Mouse (Mus musculus): ENCODE results near the gene Xpot.

Gene Xpot

DNA sequence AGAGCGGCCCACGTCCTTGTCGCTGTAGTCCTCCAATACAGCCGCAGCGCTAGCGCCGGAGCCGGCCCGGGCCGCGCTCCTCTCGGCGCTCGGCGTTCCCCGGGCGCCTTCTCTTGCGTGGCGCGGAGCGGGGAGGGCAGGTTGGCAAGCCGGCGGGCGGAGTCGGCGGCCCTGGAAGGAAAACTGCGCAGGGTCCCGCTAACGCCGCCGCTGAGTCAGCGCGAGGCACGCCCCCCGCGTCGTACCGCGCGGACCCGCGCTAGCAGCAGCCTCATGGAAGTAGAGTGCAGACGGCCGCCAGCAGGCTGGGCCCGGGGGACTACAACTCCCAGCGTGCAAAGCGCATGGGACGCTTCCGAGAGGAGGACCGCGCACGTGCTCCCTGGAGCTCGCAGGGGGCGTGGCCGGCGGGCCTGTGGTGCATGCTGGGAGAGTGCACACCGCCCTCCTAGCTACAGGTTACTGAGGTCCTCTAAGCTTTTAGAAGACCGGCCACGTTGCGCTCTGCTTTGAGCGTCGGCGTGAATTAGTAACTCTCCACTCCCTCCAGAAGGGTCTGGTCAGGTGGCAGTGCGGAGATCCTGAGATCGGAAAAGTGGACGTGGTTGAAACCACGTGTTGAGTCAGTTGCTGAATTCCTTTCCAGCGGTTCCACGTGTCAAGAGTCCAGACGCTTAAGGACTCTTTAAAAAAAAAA lies at the start of gene Xpot:
Xpot (minus strand) TSS at position 147 of the 697 bp plus-strand sequence.
- peak; percentile 98 to 99 for DNase-seq (ENCODE audit: low spot score in 2 of 2)

DNA sequence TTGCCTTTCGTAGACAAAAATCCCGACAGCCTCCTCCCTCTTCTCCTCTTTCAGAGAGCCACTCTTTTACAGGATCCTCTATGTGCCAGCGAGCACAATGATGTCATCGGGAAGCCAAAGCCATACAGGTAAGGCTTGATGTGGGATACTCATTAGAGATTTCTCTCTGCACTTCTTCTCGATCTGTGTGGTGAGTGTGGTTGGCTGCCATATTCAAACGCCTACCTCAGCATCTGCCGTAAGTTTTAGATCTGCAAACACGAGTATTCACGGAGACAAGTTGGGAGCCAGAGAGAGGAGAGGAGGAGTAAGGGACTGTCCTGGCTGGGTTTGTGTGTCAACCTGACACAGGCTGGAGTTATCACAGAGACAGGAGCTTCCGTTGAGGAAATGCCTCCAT lies 43.0 kb upstream of the Xpot start:
- peak in 1 of 2 experiments; percentile 23 for DNase-seq (ENCODE audit: low spot score in 2 of 2)

DNA sequence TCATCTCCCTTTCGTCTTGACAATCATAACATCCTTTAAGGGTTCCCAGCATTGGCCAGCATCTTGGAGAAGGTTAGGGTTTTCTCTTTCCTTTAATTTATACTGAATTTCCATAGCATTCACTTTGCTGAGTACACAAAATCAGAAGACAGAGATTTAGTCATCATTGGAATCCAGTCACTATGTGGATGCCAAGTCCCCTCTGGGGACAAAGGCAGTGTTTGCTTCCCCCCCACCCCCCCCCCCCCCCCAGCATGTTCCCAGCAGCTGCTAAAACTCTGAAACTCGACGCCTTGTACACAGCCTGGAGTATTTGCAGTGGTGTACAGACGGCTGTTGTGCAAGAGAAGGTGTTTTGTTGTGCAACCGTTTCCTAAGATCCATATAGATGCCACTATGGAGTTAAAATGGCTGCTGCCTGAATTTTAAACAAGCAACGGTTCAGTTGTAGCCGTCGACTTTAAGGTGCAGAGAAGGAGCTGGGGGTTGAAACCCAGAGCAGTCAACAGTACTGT lies 39.6 kb upstream of the Xpot start:
- no peak for DNase-seq (ENCODE audit: low spot score in 2 of 2)

DNA sequence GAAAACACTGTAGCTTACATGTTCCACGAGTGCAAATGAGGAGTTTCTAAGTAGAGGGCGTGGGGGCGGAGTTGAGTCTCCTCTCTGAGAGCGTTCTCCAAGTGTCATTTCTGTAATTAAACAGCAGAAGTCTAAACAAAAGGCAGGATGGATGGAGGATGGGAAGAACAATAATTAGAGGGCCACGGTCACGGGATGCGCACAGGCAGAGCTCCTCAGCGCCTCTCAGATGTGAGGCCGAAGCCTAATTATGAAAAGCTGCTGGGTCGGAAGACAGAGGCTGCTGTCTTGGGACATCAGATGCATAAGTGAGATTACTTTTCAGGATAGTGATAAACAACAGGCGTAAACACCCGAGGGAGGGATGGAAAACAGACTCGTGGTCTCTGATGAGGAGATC lies 37.5 kb upstream of the Xpot start:
- no peak for DNase-seq (ENCODE audit: low spot score in 2 of 2)

DNA sequence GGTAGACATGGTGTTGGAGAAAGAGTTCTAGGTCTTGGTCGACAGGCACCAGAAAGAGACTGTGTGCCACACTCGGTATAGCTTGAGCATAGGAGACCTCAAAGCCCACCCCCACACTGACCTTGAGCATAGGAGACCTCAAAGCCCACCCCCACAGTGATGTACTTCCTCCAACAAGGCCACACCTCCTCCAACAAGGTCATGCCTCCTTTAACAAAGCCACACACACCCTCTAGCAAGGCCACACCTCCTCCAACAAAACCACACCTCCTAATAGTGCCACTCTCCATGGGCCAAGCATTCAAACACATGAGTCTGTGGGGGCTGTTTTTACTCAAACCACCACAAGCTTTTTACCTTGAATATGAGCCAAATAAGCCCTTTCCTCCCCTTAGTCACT lies 36.6 kb upstream of the Xpot start:
- no peak for DNase-seq (ENCODE audit: low spot score in 2 of 2)

DNA sequence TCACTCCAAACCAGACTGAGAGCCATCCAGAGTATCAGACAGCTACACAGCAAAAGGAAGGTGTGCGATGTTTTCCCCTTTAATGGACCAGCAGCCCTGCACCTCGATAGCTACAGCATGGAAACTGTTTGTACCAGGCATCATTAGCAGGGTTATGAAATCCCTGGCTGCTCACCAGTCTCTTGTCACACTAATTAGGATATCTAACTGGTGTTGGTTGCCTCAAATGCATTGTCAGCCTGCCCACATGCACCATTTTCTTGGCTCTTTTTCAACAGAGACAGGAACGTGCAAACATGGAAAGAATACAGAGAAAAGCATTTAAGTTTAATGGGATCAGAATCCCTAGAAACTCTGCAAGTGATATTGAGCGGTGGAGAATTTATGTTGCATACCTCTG lies 29.8 kb upstream of the Xpot start:
- no peak for DNase-seq (ENCODE audit: low spot score in 2 of 2)

DNA sequence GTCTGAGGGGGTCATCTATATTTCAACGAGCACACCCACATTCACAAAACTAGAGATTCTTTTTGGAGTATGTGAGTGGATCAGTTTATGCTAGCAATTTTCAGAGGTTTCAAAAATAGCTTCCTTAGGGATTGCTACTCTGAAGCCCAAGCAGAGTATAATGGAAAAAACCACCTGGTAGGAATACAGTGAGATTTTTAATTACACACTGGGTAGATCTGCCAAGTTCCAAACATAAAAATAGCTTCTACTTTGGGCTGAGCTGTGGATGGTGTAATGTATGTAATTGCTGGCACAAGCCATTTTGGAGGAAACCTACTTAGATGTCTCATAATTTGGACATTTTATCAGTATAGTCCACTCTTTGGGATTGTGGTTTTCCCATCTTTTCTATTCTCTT lies 26.9 kb upstream of the Xpot start:
- DNase-seq (ENCODE audit: low spot score in 2 of 2) = peak in 1 of 2 experiments; percentile 29

DNA sequence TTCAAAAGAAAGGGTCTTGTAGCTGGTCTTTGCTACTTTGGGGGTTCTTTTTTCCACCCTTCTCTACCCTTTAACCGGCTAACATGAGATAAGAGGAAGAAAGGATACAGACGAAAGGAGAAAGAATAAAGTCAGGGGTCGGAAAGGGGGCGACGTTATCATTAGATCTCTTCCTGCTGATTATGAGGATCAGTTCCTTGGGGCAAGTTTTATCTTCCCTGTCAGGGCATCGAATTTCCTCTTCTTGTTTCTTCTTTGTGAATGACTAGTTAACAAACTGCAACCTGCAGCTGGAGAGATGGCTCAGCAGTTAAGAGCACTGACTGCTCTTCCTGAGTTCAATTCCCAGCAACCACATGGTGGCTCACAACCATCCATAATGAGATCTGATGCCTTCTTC lies 20.2 kb upstream of the Xpot start:
- no peak for DNase-seq (ENCODE audit: low spot score in 2 of 2)

DNA sequence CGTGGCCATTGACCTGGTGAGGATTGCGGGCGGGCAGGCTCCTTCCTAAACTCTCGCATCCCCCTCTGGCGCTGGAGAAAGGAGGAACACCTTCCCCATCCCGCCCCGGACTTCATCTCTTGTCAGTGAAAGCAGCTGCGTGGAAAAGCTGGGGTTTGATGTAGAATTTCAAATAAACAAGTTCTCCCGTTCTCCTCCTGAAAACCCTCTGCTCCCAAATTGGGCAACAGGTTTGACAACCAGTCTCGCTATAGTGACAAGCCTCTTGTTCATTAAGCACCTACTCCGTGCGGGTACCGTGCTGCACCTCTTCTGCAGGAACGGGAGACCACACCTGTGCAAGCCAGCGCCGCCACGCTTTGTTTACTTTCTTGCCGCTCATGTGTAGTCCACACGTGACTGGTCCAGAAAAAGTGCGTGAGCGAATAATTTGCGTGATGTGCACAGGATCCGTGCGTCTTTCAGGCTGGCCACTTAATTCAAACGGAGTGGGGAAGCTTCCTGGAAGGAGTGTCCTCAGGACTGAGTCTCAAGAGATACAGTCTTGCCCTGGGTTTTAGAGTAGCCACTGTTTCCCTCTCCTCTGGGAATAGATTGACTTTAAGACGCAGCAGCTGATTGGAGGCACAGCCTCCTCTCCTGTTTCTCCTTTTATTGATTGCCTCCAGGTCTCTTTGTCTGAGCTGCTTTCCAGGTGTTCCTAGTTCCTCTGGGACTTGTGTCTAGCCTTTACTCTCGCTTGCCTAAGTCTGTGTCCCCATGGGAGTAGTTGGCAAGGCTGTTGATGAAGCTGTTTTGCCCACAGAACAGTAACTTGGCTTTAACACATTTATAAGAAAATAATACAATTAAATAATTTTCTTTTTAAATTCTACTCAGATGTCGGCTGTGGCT lies 16.2 kb upstream of the Xpot start:
- DNase-seq (ENCODE audit: low spot score in 2 of 2) = no peak

DNA sequence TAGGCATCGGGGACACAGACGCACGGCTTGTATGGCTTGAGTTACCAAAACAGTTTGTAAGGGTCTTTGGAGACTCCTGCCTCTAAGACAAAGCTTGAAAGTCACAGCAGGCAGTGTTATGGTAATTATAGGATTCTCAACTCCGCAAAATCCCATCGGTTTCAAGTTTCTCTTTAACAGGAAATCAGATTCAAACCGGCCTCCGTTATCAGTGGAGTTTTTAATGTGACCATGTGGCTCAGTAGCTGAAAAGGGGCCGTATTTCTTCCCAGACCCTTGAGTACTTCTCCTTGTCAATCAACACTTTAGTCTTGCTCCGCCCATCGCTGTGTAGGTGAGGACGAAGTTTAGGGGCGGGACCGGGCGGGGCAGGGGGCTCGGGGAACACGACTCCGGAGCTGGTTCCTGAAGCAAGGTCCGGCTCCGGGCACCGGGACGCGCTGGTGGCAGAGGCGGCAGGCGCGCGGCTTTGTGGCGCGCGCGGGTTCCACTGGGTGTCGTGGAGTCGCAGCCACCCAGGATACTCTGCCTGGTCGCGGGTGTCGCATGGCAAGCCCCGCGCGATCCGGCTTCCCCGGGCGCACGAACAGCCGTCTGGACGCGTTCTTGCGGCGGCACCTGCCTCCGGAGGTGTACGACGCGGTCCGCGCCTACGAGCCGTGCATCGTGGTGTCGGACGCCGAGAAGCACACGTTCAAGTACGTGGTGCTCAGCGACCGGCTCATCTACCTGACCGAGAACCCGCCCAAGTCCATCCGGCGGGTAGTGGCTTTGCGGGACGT lies 15.3 kb upstream of the Xpot start, which contains the start of gene D930020B18Rik:
D930020B18Rik (plus strand) TSS at position 317 of the 782 bp plus-strand sequence.
- no peak for DNase-seq (ENCODE audit: low spot score in 2 of 2)

DNA sequence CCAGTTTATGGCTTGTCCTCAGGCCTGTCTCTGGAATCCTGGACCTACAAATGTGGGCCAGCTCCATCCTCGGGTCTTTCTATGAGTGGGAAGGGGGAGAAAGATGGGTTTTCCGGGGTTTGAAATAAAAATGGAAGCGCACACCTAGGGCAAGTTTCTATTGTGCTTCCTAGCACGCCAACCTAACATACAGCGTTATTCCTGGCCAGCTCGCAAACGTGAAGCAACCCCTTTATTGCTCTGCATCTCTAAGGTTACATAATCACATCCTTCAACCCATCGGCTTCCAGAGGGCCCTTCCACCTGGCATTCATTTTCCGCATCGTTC lies 14.8 kb upstream of the Xpot start:
- no peak for DNase-seq (ENCODE audit: low spot score in 2 of 2)

DNA sequence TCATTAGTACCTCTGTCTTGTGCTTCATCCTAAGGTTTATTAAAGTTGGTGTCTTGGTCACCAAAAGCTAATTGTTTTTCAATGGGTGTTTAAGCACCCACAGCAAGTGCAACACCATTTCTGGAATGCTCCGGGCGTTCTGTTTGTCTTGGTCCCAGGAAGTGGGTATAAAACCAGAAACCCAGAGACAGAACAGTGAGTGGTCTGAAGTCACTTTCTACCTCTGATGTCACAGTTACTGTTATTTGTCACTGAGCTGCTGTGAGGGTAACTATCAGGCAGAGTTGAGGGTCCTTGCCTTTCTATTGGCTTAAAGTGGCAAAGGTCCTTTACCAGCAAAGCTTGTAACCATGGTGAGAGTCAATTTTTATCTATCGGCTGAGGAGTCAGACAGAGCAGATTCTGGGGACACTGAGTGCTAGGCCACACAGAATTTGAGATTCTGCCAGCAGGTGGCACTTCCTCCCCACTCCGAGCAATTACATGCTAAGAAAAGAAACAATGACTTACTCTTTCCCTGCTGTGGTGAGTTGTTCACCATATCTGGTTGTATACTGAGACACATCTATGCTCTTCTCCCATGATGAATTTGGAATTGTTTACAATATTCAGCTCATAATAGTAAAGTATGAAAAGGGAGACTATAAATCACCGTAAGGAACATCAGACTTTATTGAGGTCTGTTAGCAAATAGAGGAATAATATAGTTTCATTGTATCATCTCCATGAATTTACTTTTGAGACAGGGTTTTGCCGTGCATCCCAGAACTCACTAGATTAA lies 14.2 kb upstream of the Xpot start:
- DNase-seq (ENCODE audit: low spot score in 2 of 2) = peak in 1 of 2 experiments; percentile 44

DNA sequence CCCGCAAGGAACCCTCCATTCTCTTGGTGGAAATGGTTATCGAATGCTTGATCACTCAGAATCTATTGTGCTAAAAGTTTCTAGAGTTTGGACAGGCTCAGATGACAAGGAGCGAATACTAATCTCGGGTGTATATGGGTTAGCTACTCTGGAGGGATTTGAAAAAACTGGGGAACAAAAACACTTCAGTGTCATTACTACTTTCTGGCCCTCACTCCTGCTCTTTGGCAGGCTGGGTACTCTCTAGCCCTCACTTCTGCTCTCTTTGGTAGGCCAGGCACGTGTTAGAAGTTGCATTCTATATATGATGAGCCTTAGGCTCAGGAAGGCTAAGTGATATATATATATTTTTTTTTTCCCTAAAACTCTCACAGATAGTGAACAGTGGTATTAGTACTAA lies 13.4 kb upstream of the Xpot start:
- DNase-seq (ENCODE audit: low spot score in 2 of 2) = no peak

DNA sequence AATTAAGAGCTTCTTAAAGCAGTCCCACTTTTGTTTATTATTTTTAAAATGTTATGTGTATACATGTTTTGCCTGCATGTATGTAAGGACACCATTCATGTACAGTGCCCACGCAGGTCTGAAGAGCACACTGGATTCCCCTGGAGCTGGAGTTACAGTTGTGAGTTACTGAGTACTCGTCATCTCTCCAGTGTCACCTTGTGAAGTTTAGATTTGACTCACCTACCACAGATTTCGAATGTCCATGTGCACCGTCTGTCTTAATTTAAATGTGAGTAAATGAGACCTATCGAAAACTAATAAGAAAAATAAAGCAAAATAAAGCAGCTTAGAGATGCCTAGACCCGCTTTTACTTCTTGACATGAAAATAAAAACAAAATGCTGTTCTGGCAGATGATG lies 10.1 kb upstream of the Xpot start:
- DNase-seq (ENCODE audit: low spot score in 2 of 2) = no peak

DNA sequence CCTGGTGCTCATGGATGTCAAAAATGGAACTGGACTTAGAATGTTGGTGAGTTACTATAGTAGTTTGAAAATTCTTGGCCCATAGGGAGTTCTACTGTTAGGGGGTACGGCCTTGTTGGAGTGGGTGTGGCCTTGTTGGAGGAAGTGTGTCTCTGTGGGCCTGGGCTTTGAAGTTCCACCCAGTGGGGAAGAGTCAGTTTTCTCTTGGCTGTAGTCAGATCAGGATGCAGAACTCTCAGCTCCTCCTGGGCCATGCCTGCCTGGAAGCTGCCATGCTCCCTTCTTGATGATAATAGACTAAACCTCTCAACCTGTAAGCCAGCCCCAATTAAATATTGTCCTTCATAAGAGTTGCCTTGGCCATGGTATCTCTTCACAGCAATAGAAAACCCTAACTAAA lies 8.0 kb upstream of the Xpot start:
- no peak for DNase-seq (ENCODE audit: low spot score in 2 of 2)

DNA sequence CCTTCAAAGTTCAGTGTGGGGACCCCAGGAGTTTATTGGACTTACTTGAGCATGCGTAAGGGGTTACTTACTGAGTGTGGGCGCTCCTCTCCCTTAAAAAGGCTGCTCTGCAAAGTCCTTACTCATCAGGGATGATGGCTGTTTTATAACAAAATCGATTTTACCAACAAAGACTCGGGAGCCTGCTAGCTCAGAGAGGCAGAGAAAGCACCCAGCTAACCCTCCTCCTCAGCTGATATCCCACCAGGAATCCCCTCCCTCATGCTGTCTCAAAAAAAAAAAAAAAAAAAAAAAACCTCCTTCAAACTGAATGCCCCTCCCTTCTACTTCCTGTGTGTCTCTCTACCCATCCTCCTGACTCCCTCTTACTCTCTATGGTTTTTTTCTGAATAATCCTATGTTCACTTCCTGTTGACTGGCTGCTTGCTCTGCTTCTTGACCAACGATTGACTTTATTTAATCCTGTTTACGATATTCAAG lies 2.5 kb upstream of the Xpot start:
- no peak for DNase-seq (ENCODE audit: low spot score in 2 of 2)

DNA sequence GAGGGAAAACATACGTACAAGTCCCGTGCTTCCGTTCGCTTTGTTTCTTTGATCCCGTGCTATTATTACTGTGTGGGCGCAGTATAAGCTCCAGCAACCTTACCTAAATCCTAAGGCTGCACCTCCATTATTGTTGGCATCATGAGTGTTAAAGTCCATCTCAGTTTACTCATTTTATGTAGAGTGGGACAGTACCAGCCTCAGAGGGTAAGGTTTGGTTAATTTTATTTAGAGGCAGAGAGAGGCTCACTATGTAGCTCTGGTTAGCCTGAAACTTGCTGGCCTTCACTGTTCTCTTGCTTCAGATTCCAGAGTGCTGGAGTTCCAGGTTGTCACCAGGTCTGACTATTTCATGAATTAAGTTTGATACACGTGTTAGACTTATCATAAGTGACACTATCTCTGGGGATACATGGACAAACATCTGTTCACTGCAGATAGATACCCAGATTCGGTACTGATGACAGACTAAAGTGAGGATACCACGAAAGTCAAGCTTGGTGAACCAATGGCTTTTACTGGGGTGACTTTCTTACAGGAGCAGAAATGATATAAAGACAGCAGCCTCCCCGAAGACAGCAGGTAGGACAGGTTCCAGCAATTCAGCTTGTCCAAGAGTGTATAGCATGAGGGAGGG lies 1.2 kb upstream of the Xpot start:
- no peak for DNase-seq (ENCODE audit: low spot score in 2 of 2)

DNA sequence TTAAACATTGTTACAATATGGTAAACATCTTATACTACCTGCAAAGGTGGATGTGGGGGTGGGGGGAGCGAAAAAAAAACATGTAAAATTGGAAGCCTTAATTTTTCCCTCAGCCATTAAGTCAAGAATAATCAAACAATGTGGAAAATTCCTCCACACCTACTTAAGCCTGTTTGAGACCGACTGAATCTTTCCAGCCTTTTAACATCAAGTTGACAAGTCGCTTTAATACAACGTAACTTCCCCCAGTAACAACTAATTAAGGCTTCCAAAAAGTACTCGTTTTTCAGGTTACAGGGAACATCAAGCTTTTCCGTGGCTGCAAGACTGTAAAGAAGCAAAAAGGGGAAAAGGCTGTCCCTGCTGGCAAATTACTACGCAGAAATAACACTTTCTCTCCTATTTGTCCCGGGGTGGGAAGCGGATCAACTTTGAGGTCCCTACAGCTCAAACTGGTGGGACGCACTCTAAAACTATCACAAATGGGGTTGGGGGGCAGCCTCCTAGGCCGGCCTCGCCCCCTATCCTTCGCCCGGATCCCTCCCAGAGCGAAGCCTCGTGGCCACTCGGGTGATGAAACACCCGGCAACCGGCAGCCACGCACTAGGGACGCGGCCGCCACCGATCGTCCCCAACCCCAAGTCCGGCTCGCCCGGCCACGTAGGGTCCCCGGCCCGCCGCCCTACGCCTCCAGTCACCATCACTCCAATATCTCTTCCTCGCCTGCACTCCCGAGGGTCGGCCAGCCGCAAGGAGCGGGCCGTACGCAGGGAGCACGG lies 536 bp downstream of the Xpot start:
- DNase-seq (ENCODE audit: low spot score in 2 of 2) = no peak

DNA sequence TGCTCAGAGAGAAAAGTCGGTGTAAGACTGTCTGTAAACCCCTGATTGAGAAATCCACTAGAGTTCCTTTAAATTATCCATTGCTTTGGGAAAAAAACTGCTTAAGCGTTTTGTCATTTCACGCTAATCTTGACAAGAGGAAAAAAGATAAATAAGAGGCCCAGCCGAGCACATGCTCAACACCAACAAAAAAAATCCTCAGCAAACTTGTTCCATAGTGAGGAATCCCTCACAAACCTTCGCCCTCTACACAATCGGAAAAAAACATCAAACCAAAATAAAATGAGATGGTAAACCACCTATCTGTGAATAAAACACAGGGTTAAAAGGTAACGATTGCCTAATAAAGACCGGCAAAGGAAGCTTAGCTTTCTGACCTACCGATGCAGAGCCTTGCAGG lies 1.1 kb downstream of the Xpot start:
- no peak for DNase-seq (ENCODE audit: low spot score in 2 of 2)

DNA sequence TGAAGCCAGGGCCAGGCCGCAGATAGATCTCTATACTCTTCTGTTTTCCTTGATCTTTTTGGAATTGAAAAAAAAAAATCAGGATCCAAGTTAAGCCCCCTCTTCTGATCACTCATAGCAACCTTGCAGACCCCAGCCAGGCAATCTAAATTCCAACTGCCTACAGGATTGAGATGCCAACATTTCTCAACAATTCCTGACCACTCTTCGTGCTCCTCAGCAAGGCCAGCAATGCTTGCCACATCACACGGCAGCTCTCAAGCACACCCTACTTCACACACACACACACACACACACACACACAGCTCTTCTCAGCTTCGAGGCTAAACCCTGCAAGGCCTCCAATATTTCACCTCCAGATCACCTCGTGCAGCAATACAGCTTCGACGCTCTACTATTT lies 2.5 kb downstream of the Xpot start:
- no peak for DNase-seq (ENCODE audit: low spot score in 2 of 2)
